Mouse (Mus musculus): ENCODE data around the gene Gtf2h1.

GRCm38 (mm10) chr7:46860996-46861395, 65.1 kb downstream of the Gtf2h1 start, which contains the start of gene Ldhc:
- TF ChIP-seq POLR2A (IDR thresholded peaks at IDR 0.05; ENCODE audit: low read depth, low read length) (no peak), CTCF (IDR thresholded peaks at IDR 0.05; ENCODE audit: extremely low read depth, insufficient read length, insufficient replicate concordance, low read depth, low read length) (no peak)
